Mouse (Mus musculus) adrenal gland, adult 2 months (tissue): ENCODE data around the gene Gm34653. TPM values are rescaled to one million over a fixed set of nuclear protein-coding genes. Genes with fewer than 3 reads are reported as not detected.
"Not testable (repeated sequence)": the region's sequence is repeated elsewhere in the genome, so short reads cannot be mapped to it uniquely, and the experiment has no call there.

Experiments used
- DNase-seq: peaks from one replicate; pipeline ENCODE4 v3.0.0; 2021
- long read RNA-seq: library from polyadenylated mRNA; stranded (forward); transcript quantifications from one replicate; pipeline ENCODE4 v2.0.0, GENCODE M21; 2021
- polyA plus RNA-seq: library from polyadenylated mRNA; depleted of rRNA; stranded (reverse); fragments of >200 nt; gene quantifications from 2 replicates; pipeline ENCODE4 v1.2.3, GENCODE M21; 2012; rRNA removed
- total RNA-seq, 2 experiments: library from RNA; stranded (reverse); gene quantifications; 2 replicates each; pipeline ENCODE4 v1.2.3; 2021

Gene Gm34653
- total RNA-seq (not detected), polyA plus RNA-seq (not detected in 2 replicates)
- long read RNA-seq = 0 reads

GRCm38 (mm10) chr2:34832766-34833457 lies at the start of gene Gm34653:
Gene Gm34653 (plus strand): TSS chr2:34833007.
- DNase-seq = not testable (repeated sequence)

GRCm38 (mm10) chr2:34783064-34784020 lies 49.5 kb upstream of the Gm34653 start:
- DNase-seq = no peak

- peak; percentile 49 for DNase-seq
Observed at GRCm38 (mm10) chr2:34784085-34784484, 48.7 kb upstream of the Gm34653 start.

- no peak for DNase-seq
Observed at GRCm38 (mm10) chr2:34790282-34790681, 42.5 kb upstream of the Gm34653 start.

GRCm38 (mm10) chr2:34792543-34792942 lies 40.3 kb upstream of the Gm34653 start:
- not testable (repeated sequence) for DNase-seq

GRCm38 (mm10) chr2:34794511-34794910 lies 38.3 kb upstream of the Gm34653 start:
- no peak for DNase-seq

GRCm38 (mm10) chr2:34795426-34795825 lies 37.4 kb upstream of the Gm34653 start:
- DNase-seq = no peak

GRCm38 (mm10) chr2:34799357-34800256 lies 33.2 kb upstream of the Gm34653 start, which contains the start of gene Rabepk:
Gene Rabepk (minus strand): TSS chr2:34799912.
- peak; percentile 92 for DNase-seq

- DNase-seq = no peak
Observed at GRCm38 (mm10) chr2:34800371-34800770, 32.4 kb upstream of the Gm34653 start.

GRCm38 (mm10) chr2:34801516-34802482 lies 31.0 kb upstream of the Gm34653 start:
- DNase-seq = peak; percentile 97

- peak; percentile 65 for DNase-seq
Observed at GRCm38 (mm10) chr2:34802565-34803245, 30.1 kb upstream of the Gm34653 start.

GRCm38 (mm10) chr2:34803746-34804145 lies 29.1 kb upstream of the Gm34653 start:
- no peak for DNase-seq

GRCm38 (mm10) chr2:34804172-34804571 lies 28.6 kb upstream of the Gm34653 start:
- DNase-seq = no peak

- no peak for DNase-seq
Observed at GRCm38 (mm10) chr2:34804815-34805214, 28.0 kb upstream of the Gm34653 start.

- DNase-seq = no peak
Observed at GRCm38 (mm10) chr2:34805364-34805950, 27.4 kb upstream of the Gm34653 start.

- DNase-seq = no peak
Observed at GRCm38 (mm10) chr2:34808057-34808456, 24.8 kb upstream of the Gm34653 start.

GRCm38 (mm10) chr2:34809568-34809967 lies 23.2 kb upstream of the Gm34653 start:
- DNase-seq = no peak

- DNase-seq = no peak
Observed at GRCm38 (mm10) chr2:34810775-34811174, 22.0 kb upstream of the Gm34653 start.

GRCm38 (mm10) chr2:34812706-34813105 lies 20.1 kb upstream of the Gm34653 start:
- no peak for DNase-seq
